Mouse (Mus musculus) midbrain, embryonic 16.5 days (tissue): ENCODE results near the gene Spock1. TPM values are rescaled to one million over a fixed set of nuclear protein-coding genes. Genes with fewer than 3 reads are reported as not detected.

Experiments used
- ATAC-seq: fragments of 200-750 bp; cut with Nextera tagmentation; 2 replicates; pipeline ENCODE4 v1.8.0; 2017; ENCODE audit warnings: moderate TSS enrichment
- H3K27ac ChIP-seq: fragments of 300-500 bp; sonication (generic); 2 replicates; pipeline ENCODE4 v1.5.1; 2014; ENCODE audit warnings: mild to moderate bottlenecking, low read length, mixed read lengths
- H3K27me3 ChIP-seq: fragments of 300-500 bp; sonication (generic); 2 replicates; pipeline ENCODE4 v1.6.1; 2014; ENCODE audit warnings: low read depth, low read length, mixed read lengths; ENCODE audit not compliant: control insufficient read depth, insufficient read depth
- H3K36me3 ChIP-seq: fragments of 300-500 bp; sonication (generic); 2 replicates; pipeline ENCODE4 v1.6.1; 2014; ENCODE audit warnings: mild to moderate bottlenecking, low read length, moderate library complexity, mixed read lengths; ENCODE audit not compliant: control insufficient read depth, insufficient read depth
- H3K4me1 ChIP-seq: fragments of 300-500 bp; sonication (generic); 2 replicates; pipeline ENCODE4 v1.6.1; 2014; ENCODE audit warnings: mild to moderate bottlenecking, low read length, mixed read lengths; ENCODE audit not compliant: control insufficient read depth, insufficient read depth
- H3K4me2 ChIP-seq: fragments of 300-500 bp; sonication (generic); 2 replicates; pipeline ENCODE4 v1.6.1; 2014; ENCODE audit warnings: mild to moderate bottlenecking, low read length, mixed read lengths
- H3K4me3 ChIP-seq: fragments of 300-500 bp; sonication (generic); 2 replicates; pipeline ENCODE4 v1.5.1; 2014; ENCODE audit warnings: low read depth, mild to moderate bottlenecking, low read length, moderate library complexity, mixed read lengths
- H3K9ac ChIP-seq: fragments of 300-500 bp; sonication (generic); 2 replicates; pipeline ENCODE4 v1.6.1; 2014; ENCODE audit warnings: low read depth, low read length, mixed read lengths
- H3K9me3 ChIP-seq: fragments of 300-500 bp; sonication (generic); replicated peaks from 2 replicates; pipeline ENCODE4 v1.6.1; 2014; ENCODE audit warnings: mild to moderate bottlenecking, low read length, mixed read lengths; ENCODE audit not compliant: control insufficient read depth, poor library complexity, severe bottlenecking
- WGBS: fragments of 180-500 bp; shearing (Covaris S2); extraction: QIAGEN DNeasy Blood & Tissue Kit; methylation state at CpG from one replicate; pipeline ENCODE4 v1.1.7; 2014; 5-methylcytosine and 5-hydroxymethylcytosine counted together
- polyA plus RNA-seq: library from polyadenylated mRNA; unstranded; fragments of >200 nt; fragmentation: Nextera tagmentation; extraction: Ambion mirVana; gene quantifications from 2 replicates; pipeline ENCODE4 v1.2.1, GENCODE M21; 2015

The Spock1 gene
- 76.1 and 81.8 TPM in 2 replicates for polyA plus RNA-seq

- H3K4me3 ChIP-seq: peak within 1 kb of the TSS; percentile 54
Measured at GRCm38 (mm10) chr13:57908266-57908582, at the start of gene Spock1. Gene Spock1, minus strand, starts transcription at chr13:57908332.

GRCm38 (mm10) chr13:57950091-57950490 is 42.0 kb upstream of the Spock1 start:
- H3K36me3 ChIP-seq: no peaks in the 10 kb centered on the region
- whole genome bisulfite sequencing: 62% methylated on average over 12 of the region's 12 CpGs
- peak; percentile 56; the same call in 1 of the 2 replicates for ATAC-seq

More at GRCm38 (mm10) chr13:57908266-57908582, at the start of gene Spock1:
- ATAC-seq: peak; percentile 91
- H3K9ac ChIP-seq: peak within 1 kb of the TSS; percentile 68
- no peaks in the 10 kb centered on the region for H3K9me3 ChIP-seq
- 0 out of 2 replicates have a peak within 1 kb of the TSS, but pooled peaks have one; percentile 23 for H3K27ac ChIP-seq
- H3K4me1 ChIP-seq: no peaks in the 10 kb centered on the region
- WGBS: 0% methylated on average over 32 of the region's 32 CpGs
- no peaks in the 10 kb centered on the region; the same call in 1 of the 2 replicates for H3K27me3 ChIP-seq
- H3K36me3 ChIP-seq: no peaks in the 10 kb centered on the region
- H3K4me2 ChIP-seq: peak within 1 kb of the TSS; percentile 62

GRCm38 (mm10) chr13:57949513-57949912 is 41.4 kb upstream of the Spock1 start:
- no peak for ATAC-seq
- no peak overlapping the region for H3K27ac ChIP-seq
- WGBS: 80% methylated on average over 4 of the region's 4 CpGs
- no peaks in the 10 kb centered on the region for H3K27me3 ChIP-seq
- H3K9ac ChIP-seq: no peak overlapping the region
- H3K4me1 ChIP-seq: no peaks in the 10 kb centered on the region; the same call in 1 of the 2 replicates
- H3K36me3 ChIP-seq: no peaks in the 10 kb centered on the region
- H3K4me2 ChIP-seq: no peak overlapping the region
- no peak overlapping the region for H3K4me3 ChIP-seq
- H3K9me3 ChIP-seq: no peaks in the 10 kb centered on the region

More at GRCm38 (mm10) chr13:57950091-57950490, 42.0 kb upstream of the Spock1 start:
- no peak overlapping the region for H3K4me2 ChIP-seq
- no peaks in the 10 kb centered on the region; the same call in 1 of the 2 replicates for H3K4me1 ChIP-seq
- no peaks in the 10 kb centered on the region for H3K27me3 ChIP-seq
- H3K9ac ChIP-seq: no peak overlapping the region
- H3K9me3 ChIP-seq: no peaks in the 10 kb centered on the region
- no peak overlapping the region for H3K27ac ChIP-seq
- H3K4me3 ChIP-seq: no peak overlapping the region

- 60% methylated on average over 11 of the region's 11 CpGs for WGBS
- no peak for ATAC-seq
- H3K27me3 ChIP-seq: no peaks in the 10 kb centered on the region
Measured at GRCm38 (mm10) chr13:57945197-57945596, 37.1 kb upstream of the Spock1 start.

GRCm38 (mm10) chr13:57944434-57944833 is 36.3 kb upstream of the Spock1 start:
- H3K4me3 ChIP-seq: no peak overlapping the region

More at GRCm38 (mm10) chr13:57945197-57945596, 37.1 kb upstream of the Spock1 start:
- no peaks in the 10 kb centered on the region for H3K36me3 ChIP-seq
- H3K9me3 ChIP-seq: no peaks in the 10 kb centered on the region
- no peaks in the 10 kb centered on the region; the same call in 1 of the 2 replicates for H3K4me1 ChIP-seq
- no peak overlapping the region for H3K27ac ChIP-seq
- H3K4me2 ChIP-seq: no peak overlapping the region
- no peak overlapping the region for H3K4me3 ChIP-seq
- no peak overlapping the region for H3K9ac ChIP-seq

GRCm38 (mm10) chr13:57943900-57944299 is 35.8 kb upstream of the Spock1 start:
- no peak overlapping the region for H3K27ac ChIP-seq
- ATAC-seq: no peak
- no peaks in the 10 kb centered on the region; the same call in 1 of the 2 replicates for H3K4me1 ChIP-seq
- no peaks in the 10 kb centered on the region for H3K36me3 ChIP-seq
- no peaks in the 10 kb centered on the region for H3K9me3 ChIP-seq
- H3K27me3 ChIP-seq: no peaks in the 10 kb centered on the region
- no peak overlapping the region for H3K4me3 ChIP-seq
- no peak overlapping the region for H3K4me2 ChIP-seq
- no peak overlapping the region for H3K9ac ChIP-seq

More at GRCm38 (mm10) chr13:57944434-57944833, 36.3 kb upstream of the Spock1 start:
- no peak for ATAC-seq
- H3K27ac ChIP-seq: no peak overlapping the region
- no peaks in the 10 kb centered on the region for H3K36me3 ChIP-seq
- H3K4me1 ChIP-seq: no peaks in the 10 kb centered on the region; the same call in 1 of the 2 replicates
- H3K4me2 ChIP-seq: no peak overlapping the region
- no peaks in the 10 kb centered on the region for H3K27me3 ChIP-seq
- no peak overlapping the region for H3K9ac ChIP-seq
- H3K9me3 ChIP-seq: no peaks in the 10 kb centered on the region
- 65% methylated on average over 5 of the region's 5 CpGs for WGBS

GRCm38 (mm10) chr13:57937463-57938229 is 29.5 kb upstream of the Spock1 start:
- H3K9ac ChIP-seq: no peak overlapping the region
- no peak overlapping the region for H3K4me3 ChIP-seq
- ATAC-seq: no peak
- no peaks in the 10 kb centered on the region for H3K27me3 ChIP-seq
- H3K36me3 ChIP-seq: no peaks in the 10 kb centered on the region
- no peak overlapping the region for H3K4me2 ChIP-seq
- 0 out of 2 replicates have a peak overlapping the region, but pooled peaks have one; percentile 7 for H3K27ac ChIP-seq
- no peaks in the 10 kb centered on the region for H3K9me3 ChIP-seq
- H3K4me1 ChIP-seq: peaks cover 2% of the 10 kb centered on the region
- WGBS: 80% methylated on average over 4 of the region's 4 CpGs

GRCm38 (mm10) chr13:57931998-57932397 is 23.9 kb upstream of the Spock1 start:
- H3K36me3 ChIP-seq: no peaks in the 10 kb centered on the region
- no peak overlapping the region for H3K9ac ChIP-seq
- no peak overlapping the region for H3K4me2 ChIP-seq
- ATAC-seq: no peak
- whole genome bisulfite sequencing: 92% methylated on average over 9 of the region's 9 CpGs
- no peak overlapping the region for H3K4me3 ChIP-seq
- no peak overlapping the region for H3K27ac ChIP-seq
- H3K9me3 ChIP-seq: no peaks in the 10 kb centered on the region
- peaks cover 2% of the 10 kb centered on the region; the same call in 1 of the 2 replicates for H3K4me1 ChIP-seq
- H3K27me3 ChIP-seq: no peaks in the 10 kb centered on the region

GRCm38 (mm10) chr13:57931376-57931775 is 23.2 kb upstream of the Spock1 start:
- no peaks in the 10 kb centered on the region for H3K9me3 ChIP-seq
- WGBS: 38% methylated on average over 3 of the region's 3 CpGs
- no peak for ATAC-seq

More at GRCm38 (mm10) chr13:57931376-57931775, 23.2 kb upstream of the Spock1 start:
- Histone ChIP-seq H3K36me3 (no peaks in the 10 kb centered on the region), H3K27ac (no peak overlapping the region), H3K4me2 (no peak overlapping the region), H3K9ac (no peak overlapping the region), H3K27me3 (no peaks in the 10 kb centered on the region), H3K4me3 (no peak overlapping the region), H3K4me1 (peaks cover 2% of the 10 kb centered on the region; the same call in 1 of the 2 replicates)
